Mouse (Mus musculus): ENCODE data around the gene Sphk2. TPM values are rescaled to one million over a fixed set of nuclear protein-coding genes. Genes with fewer than 3 reads are reported as not detected.

Gene Sphk2
- polyA plus RNA-seq, 1 experiment from 2014 or later, result 23.9 TPM

GRCm38 (mm10) chr7:45709036-45709435 lies 8.8 kb downstream of the Sphk2 start:
- H3K9ac ChIP-seq (ENCODE audit: low read depth, low read length), result no peak overlapping the region
- peaks cover 30% of the 10 kb centered on the region for H3K36me3 ChIP-seq (ENCODE audit: control insufficient read depth, insufficient read depth, low read length)
- peak overlapping the region; percentile 20; the same call in 1 of the 2 replicates for H3K4me2 ChIP-seq (ENCODE audit: low read length)
- H3K4me3 ChIP-seq (ENCODE audit: low read length), result no peak overlapping the region
- H3K27me3 ChIP-seq (replicated peaks; ENCODE audit: control insufficient read depth, insufficient read depth, low read length), result no peaks in the 10 kb centered on the region
- 23% methylated on average over 6 of the region's 6 CpGs for WGBS
- peak; percentile 9; the same call in 1 of the 2 replicates for ATAC-seq
- no peaks in the 10 kb centered on the region for H3K9me3 ChIP-seq (ENCODE audit: control insufficient read depth, low read length)
- peaks cover 53% of the 10 kb centered on the region for H3K4me1 ChIP-seq (ENCODE audit: control insufficient read depth, insufficient read depth, low read depth, low read length)
- no peak overlapping the region for H3K27ac ChIP-seq (ENCODE audit: low read depth, low read length)

DNA sequence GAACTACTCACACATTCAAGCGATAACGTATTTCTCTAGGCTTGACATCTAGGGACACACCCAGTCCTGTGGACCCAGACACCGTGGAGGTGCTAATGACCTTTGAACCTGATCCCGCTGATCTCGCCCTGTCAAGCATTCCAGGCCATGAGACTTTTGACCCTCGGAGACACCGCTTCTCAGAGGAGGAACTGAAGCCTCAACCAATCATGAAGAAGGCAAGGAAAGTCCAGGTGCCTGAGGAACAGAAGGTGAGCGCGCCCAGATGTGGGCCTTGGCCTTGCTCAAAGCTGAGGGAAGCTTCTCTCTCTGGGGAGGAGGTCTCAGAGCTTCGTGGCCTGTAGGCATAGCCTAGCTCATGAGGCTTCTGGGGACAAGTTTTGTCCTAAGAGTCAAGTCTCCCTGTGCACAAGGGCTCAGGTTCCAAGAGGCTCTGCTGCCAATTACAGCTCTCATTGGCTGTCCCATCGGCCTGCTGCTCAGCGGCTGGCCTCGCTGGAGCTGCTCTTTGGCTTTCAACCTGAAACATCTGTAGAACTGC lies 9.5 kb downstream of the Sphk2 start:
- Histone ChIP-seq H3K27me3 (replicated peaks; ENCODE audit: control insufficient read depth, insufficient read depth, low read length) (no peaks in the 10 kb centered on the region), H3K9me3 (ENCODE audit: control insufficient read depth, low read length) (no peaks in the 10 kb centered on the region), H3K4me2 (ENCODE audit: low read length) (peak overlapping the region; percentile 98), H3K9ac (ENCODE audit: low read depth, low read length) (no peak overlapping the region), H3K36me3 (ENCODE audit: control insufficient read depth, insufficient read depth, low read length) (peaks cover 27% of the 10 kb centered on the region), H3K4me1 (ENCODE audit: control insufficient read depth, insufficient read depth, low read depth, low read length) (peaks cover 58% of the 10 kb centered on the region), H3K4me3 (ENCODE audit: low read length) (no peak overlapping the region), H3K27ac (ENCODE audit: low read depth, low read length) (no peak overlapping the region)
- WGBS, result 55% methylated on average over 13 of the region's 13 CpGs
- no peak for ATAC-seq

DNA sequence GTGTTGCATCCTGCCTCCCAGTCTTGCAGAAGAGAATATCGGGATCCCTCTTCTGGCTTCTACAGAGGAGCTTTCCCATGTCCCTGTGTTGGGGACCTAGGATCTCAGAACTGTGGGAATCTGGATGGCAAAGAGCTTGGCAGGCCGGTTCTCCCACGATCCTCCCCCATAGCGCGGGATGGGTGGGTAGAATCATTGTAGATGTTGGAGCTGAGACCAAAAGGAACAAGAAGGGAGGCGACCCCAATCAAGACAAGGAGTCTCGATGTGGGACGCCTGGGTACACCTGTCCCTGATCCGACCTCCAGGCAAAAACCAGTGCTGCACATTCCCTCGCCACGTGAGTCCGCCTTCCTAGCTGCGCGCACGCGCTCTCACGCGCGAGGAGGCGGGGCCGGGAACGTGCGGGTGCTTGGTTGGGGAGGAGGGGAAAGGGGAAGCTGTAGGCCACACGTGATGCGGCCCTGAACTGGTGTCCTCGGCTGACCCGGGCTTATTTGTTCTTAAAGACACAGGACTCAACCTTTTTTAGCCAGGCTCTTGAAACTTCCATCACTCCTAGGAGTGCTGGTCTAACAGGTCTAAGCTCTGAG lies 10.3 kb downstream of the Sphk2 start:
- Histone ChIP-seq H3K27ac (ENCODE audit: low read depth, low read length) (peak overlapping the region; percentile 80), H3K27me3 (replicated peaks; ENCODE audit: control insufficient read depth, insufficient read depth, low read length) (no peaks in the 10 kb centered on the region), H3K9ac (ENCODE audit: low read depth, low read length) (peak overlapping the region; percentile 33), H3K4me1 (ENCODE audit: control insufficient read depth, insufficient read depth, low read depth, low read length) (peaks cover 62% of the 10 kb centered on the region), H3K9me3 (ENCODE audit: control insufficient read depth, low read length) (no peaks in the 10 kb centered on the region), H3K4me3 (ENCODE audit: low read length) (peak overlapping the region; percentile 62), H3K4me2 (ENCODE audit: low read length) (peak overlapping the region; percentile 98), H3K36me3 (ENCODE audit: control insufficient read depth, insufficient read depth, low read length) (peaks cover 19% of the 10 kb centered on the region)
- WGBS, result under 1% methylated on average over 27 of the region's 27 CpGs
- no peak for ATAC-seq

GRCm38 (mm10) chr7:45706721-45707241 lies 11.0 kb downstream of the Sphk2 start:
- WGBS, result under 1% methylated on average over 38 of the region's 45 CpGs

DNA sequence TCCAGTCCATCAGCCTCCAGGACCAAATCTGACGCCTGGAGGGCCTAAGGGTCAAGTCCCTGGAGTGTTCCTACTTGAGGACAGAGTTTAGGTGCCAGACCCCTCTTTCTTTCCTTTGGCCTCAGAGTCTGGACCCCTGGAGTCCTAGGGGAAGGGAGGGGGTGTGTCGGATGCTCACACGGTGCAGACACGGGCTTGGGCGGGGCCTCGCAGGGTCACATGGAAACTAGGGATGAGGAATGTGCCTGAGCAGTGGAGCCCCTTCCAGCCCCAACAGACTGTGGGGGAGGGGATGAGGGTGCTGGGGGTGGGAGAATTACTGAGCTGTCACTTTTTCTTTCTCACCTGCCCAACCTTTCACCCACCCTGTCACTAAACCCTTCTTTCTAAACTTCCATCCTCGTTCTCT lies 11.9 kb downstream of the Sphk2 start:
- Histone ChIP-seq H3K9ac (ENCODE audit: low read depth, low read length) (peak overlapping the region; percentile 77), H3K27ac (ENCODE audit: low read depth, low read length) (no peak overlapping the region), H3K4me1 (ENCODE audit: control insufficient read depth, insufficient read depth, low read depth, low read length) (peaks cover 67% of the 10 kb centered on the region), H3K27me3 (replicated peaks; ENCODE audit: control insufficient read depth, insufficient read depth, low read length) (no peaks in the 10 kb centered on the region), H3K36me3 (ENCODE audit: control insufficient read depth, insufficient read depth, low read length) (peaks cover 4% of the 10 kb centered on the region), H3K9me3 (ENCODE audit: control insufficient read depth, low read length) (no peaks in the 10 kb centered on the region), H3K4me3 (ENCODE audit: low read length) (peak overlapping the region; percentile 62), H3K4me2 (ENCODE audit: low read length) (peak overlapping the region; percentile 98)
- no peak for ATAC-seq
- WGBS, result under 1% methylated on average over 7 of the region's 7 CpGs

More at GRCm38 (mm10) chr7:45706721-45707241, 11.0 kb downstream of the Sphk2 start:
- peak overlapping the region; percentile 80 for H3K27ac ChIP-seq (ENCODE audit: low read depth, low read length)
- peaks cover 13% of the 10 kb centered on the region for H3K36me3 ChIP-seq (ENCODE audit: control insufficient read depth, insufficient read depth, low read length)
- peak overlapping the region; percentile 77 for H3K9ac ChIP-seq (ENCODE audit: low read depth, low read length)
- peak overlapping the region; percentile 98 for H3K4me2 ChIP-seq (ENCODE audit: low read length)
- H3K9me3 ChIP-seq (ENCODE audit: control insufficient read depth, low read length), result no peaks in the 10 kb centered on the region
- H3K27me3 ChIP-seq (replicated peaks; ENCODE audit: control insufficient read depth, insufficient read depth, low read length), result no peaks in the 10 kb centered on the region
- peaks cover 62% of the 10 kb centered on the region for H3K4me1 ChIP-seq (ENCODE audit: control insufficient read depth, insufficient read depth, low read depth, low read length)
- H3K4me3 ChIP-seq (ENCODE audit: low read length), result peak overlapping the region; percentile 62
- no peak for ATAC-seq

- peak overlapping the region; percentile 62 for H3K4me3 ChIP-seq (ENCODE audit: low read length)
- H3K4me2 ChIP-seq (ENCODE audit: low read length), result peak overlapping the region; percentile 98
- H3K9ac ChIP-seq (ENCODE audit: low read depth, low read length), result peak overlapping the region; percentile 77
- no peaks in the 10 kb centered on the region for H3K27me3 ChIP-seq (replicated peaks; ENCODE audit: control insufficient read depth, insufficient read depth, low read length)
- peaks cover 70% of the 10 kb centered on the region for H3K4me1 ChIP-seq (ENCODE audit: control insufficient read depth, insufficient read depth, low read depth, low read length)
- WGBS, result 1% methylated on average over 21 of the region's 21 CpGs
- no peak for ATAC-seq
- peaks cover 3% of the 10 kb centered on the region for H3K36me3 ChIP-seq (ENCODE audit: control insufficient read depth, insufficient read depth, low read length)
- peak overlapping the region; percentile 63 for H3K27ac ChIP-seq (ENCODE audit: low read depth, low read length)
- no peaks in the 10 kb centered on the region for H3K9me3 ChIP-seq (ENCODE audit: control insufficient read depth, low read length)
Measured at GRCm38 (mm10) chr7:45705443-45705864, 12.3 kb downstream of the Sphk2 start.

GRCm38 (mm10) chr7:45704730-45705442 lies 12.9 kb downstream of the Sphk2 start, which contains the start of gene Dbp:
Gene Dbp (plus strand): TSS chr7:45705088.
- Histone ChIP-seq H3K27ac (ENCODE audit: low read depth, low read length) (peak within 1 kb of the TSS; percentile 83), H3K9me3 (ENCODE audit: control insufficient read depth, low read length) (no peaks in the 10 kb centered on the region), H3K9ac (ENCODE audit: low read depth, low read length) (peak within 1 kb of the TSS; percentile 77), H3K4me3 (ENCODE audit: low read length) (peak within 1 kb of the TSS; percentile 62), H3K4me2 (ENCODE audit: low read length) (peak within 1 kb of the TSS; percentile 98), H3K36me3 (ENCODE audit: control insufficient read depth, insufficient read depth, low read length) (no peaks in the 10 kb centered on the region), H3K27me3 (replicated peaks; ENCODE audit: control insufficient read depth, insufficient read depth, low read length) (no peaks in the 10 kb centered on the region), H3K4me1 (ENCODE audit: control insufficient read depth, insufficient read depth, low read depth, low read length) (peaks cover 72% of the 10 kb centered on the region)
- peak; percentile 89 for ATAC-seq
- 0% methylated on average over 36 of the region's 36 CpGs for WGBS

DNA sequence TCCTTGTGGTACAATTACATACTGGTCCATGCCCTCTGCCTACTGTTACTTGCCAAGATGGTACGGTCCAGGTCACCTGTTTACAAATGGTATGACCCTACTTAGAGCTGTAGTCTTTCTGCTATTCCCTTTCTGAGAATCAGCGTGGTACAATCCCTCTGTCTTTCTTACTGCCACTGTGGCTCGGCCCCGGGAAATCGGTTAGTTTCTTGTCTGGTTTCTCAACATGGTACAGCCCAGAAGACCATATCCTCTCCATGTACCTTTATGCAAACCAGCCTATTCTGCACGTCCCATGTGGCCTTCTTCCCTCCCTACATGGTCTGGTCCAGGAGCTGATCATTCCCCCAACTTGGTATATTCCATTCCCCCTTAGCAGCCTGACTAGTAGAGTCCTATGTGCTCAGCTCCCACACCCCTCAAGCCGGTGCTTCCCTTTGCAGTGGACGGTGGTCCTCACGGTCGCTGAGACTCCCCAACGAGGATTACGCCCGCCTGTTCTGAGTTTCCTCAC lies 13.7 kb downstream of the Sphk2 start:
- WGBS, result 1% methylated on average over 13 of the region's 13 CpGs
- ATAC-seq, result peak; percentile 56
- H3K27me3 ChIP-seq (replicated peaks; ENCODE audit: control insufficient read depth, insufficient read depth, low read length), result no peaks in the 10 kb centered on the region
- H3K36me3 ChIP-seq (ENCODE audit: control insufficient read depth, insufficient read depth, low read length), result no peaks in the 10 kb centered on the region
- peak overlapping the region; percentile 98 for H3K4me2 ChIP-seq (ENCODE audit: low read length)
- peak overlapping the region; percentile 64 for H3K9ac ChIP-seq (ENCODE audit: low read depth, low read length)
- H3K4me1 ChIP-seq (ENCODE audit: control insufficient read depth, insufficient read depth, low read depth, low read length), result peaks cover 64% of the 10 kb centered on the region
- peak overlapping the region; percentile 62 for H3K4me3 ChIP-seq (ENCODE audit: low read length)
- no peaks in the 10 kb centered on the region for H3K9me3 ChIP-seq (ENCODE audit: control insufficient read depth, low read length)
- H3K27ac ChIP-seq (ENCODE audit: low read depth, low read length), result peak overlapping the region; percentile 83

Measured in hindbrain, embryonic 16.5 days (tissue).